Mouse (Mus musculus) neural tube, embryonic 13.5 days (tissue): ENCODE measurements around the gene Capn1. TPM values are rescaled to one million over a fixed set of nuclear protein-coding genes. Genes with fewer than 3 reads are reported as not detected.
A peak's percentile ranks its signal among the peaks of the same experiment; 100 is the strongest.

Experiments used
- ATAC-seq: fragments of 200-750 bp; cut with Nextera tagmentation; 2 replicates; pipeline ENCODE4 v1.8.0; 2017; ENCODE audit warnings: low read depth, mild to moderate bottlenecking, moderate TSS enrichment, moderate library complexity
- H3K27ac ChIP-seq: fragments of 300-500 bp; sonication (generic); replicated peaks from 2 replicates; pipeline ENCODE4 v1.5.1; 2015; ENCODE audit warnings: moderate library complexity, mild to moderate bottlenecking, inconsistent platforms
- H3K27me3 ChIP-seq: fragments of 300-500 bp; sonication (generic); 2 replicates; pipeline ENCODE4 v1.6.1; 2015; ENCODE audit warnings: mild to moderate bottlenecking, inconsistent platforms
- H3K36me3 ChIP-seq: fragments of 300-500 bp; sonication (generic); 2 replicates; pipeline ENCODE4 v1.6.1; 2015; ENCODE audit warnings: mild to moderate bottlenecking, inconsistent platforms
- H3K4me1 ChIP-seq: fragments of 300-500 bp; sonication (generic); replicated peaks from 2 replicates; pipeline ENCODE4 v1.6.1; 2015; ENCODE audit warnings: inconsistent platforms
- H3K4me2 ChIP-seq: fragments of 300-500 bp; sonication (generic); 2 replicates; pipeline ENCODE4 v1.6.1; 2015; ENCODE audit warnings: inconsistent platforms, mild to moderate bottlenecking, moderate library complexity
- H3K4me3 ChIP-seq: fragments of 300-500 bp; sonication (generic); 2 replicates; pipeline ENCODE4 v1.5.1; 2015; ENCODE audit warnings: mild to moderate bottlenecking, inconsistent platforms
- H3K9ac ChIP-seq: fragments of 300-500 bp; sonication (generic); 2 replicates; pipeline ENCODE4 v1.6.1; 2015; ENCODE audit warnings: moderate library complexity, mild to moderate bottlenecking, inconsistent platforms
- H3K9me3 ChIP-seq: fragments of 300-500 bp; sonication (generic); 2 replicates; pipeline ENCODE4 v1.6.1; 2016; ENCODE audit warnings: inconsistent platforms
- WGBS: fragments of 180-500 bp; shearing (Covaris S2); methylation state at CpG from one replicate; pipeline ENCODE4 v1.1.7; 2015; 5-methylcytosine and 5-hydroxymethylcytosine counted together
- polyA plus RNA-seq: library from polyadenylated mRNA; unstranded; fragments of >200 nt; fragmentation: Nextera tagmentation; extraction: Ambion mirVana; gene quantifications from 2 replicates; pipeline ENCODE4 v1.2.1, GENCODE M21; 2015

Capn1 gene
- polyA plus RNA-seq, 1 experiment from 2014 or later = 7.5 TPM

- no peaks in the 10 kb centered on the region for H3K9me3 ChIP-seq
- no peak overlapping the region for H3K27ac ChIP-seq
- H3K4me1 ChIP-seq = no peaks in the 10 kb centered on the region
- H3K36me3 ChIP-seq = no peaks in the 10 kb centered on the region
- H3K27me3 ChIP-seq = no peaks in the 10 kb centered on the region
- H3K9ac ChIP-seq = no peak overlapping the region
- no peak overlapping the region for H3K4me3 ChIP-seq
- 77% methylated on average over 9 of the region's 9 CpGs for WGBS
- no peak for ATAC-seq
- no peak overlapping the region for H3K4me2 ChIP-seq
These were observed 35.2 kb downstream of the Capn1 start for GRCm38 (mm10) chr19:5980477-5980876.

GRCm38 (mm10) chr19:5977717-5978116, 38.0 kb downstream of the Capn1 start:
- Histone ChIP-seq H3K27ac (no peak overlapping the region), H3K4me2 (no peak overlapping the region), H3K4me1 (no peaks in the 10 kb centered on the region), H3K36me3 (no peaks in the 10 kb centered on the region), H3K9me3 (no peaks in the 10 kb centered on the region), H3K9ac (no peak overlapping the region), H3K4me3 (no peak overlapping the region), H3K27me3 (no peaks in the 10 kb centered on the region)
- ATAC-seq = no peak
- WGBS = 85% methylated on average over 3 of the region's 3 CpGs

GRCm38 (mm10) chr19:5975676-5976075, 40.0 kb downstream of the Capn1 start:
- ATAC-seq = no peak
- H3K4me3 ChIP-seq = no peak overlapping the region
- no peak overlapping the region for H3K9ac ChIP-seq
- WGBS = 79% methylated on average over 4 of the region's 4 CpGs
- no peak overlapping the region for H3K4me2 ChIP-seq
- H3K4me1 ChIP-seq = no peaks in the 10 kb centered on the region
- H3K36me3 ChIP-seq = no peaks in the 10 kb centered on the region
- H3K27ac ChIP-seq = no peak overlapping the region
- no peaks in the 10 kb centered on the region for H3K9me3 ChIP-seq
- H3K27me3 ChIP-seq = peaks cover 3% of the 10 kb centered on the region; the same call in 1 of the 2 replicates

GRCm38 (mm10) chr19:5975112-5975511, 40.6 kb downstream of the Capn1 start:
- 83% methylated on average over 4 of the region's 4 CpGs for WGBS

GRCm38 (mm10) chr19:5967664-5968063, 48.0 kb downstream of the Capn1 start:
- H3K27me3 ChIP-seq = peaks cover 3% of the 10 kb centered on the region; the same call in 1 of the 2 replicates
- peaks cover 18% of the 10 kb centered on the region for H3K4me1 ChIP-seq
- no peaks in the 10 kb centered on the region for H3K36me3 ChIP-seq
- no peak overlapping the region for H3K4me2 ChIP-seq
- no peak for ATAC-seq
- no peaks in the 10 kb centered on the region for H3K9me3 ChIP-seq
- WGBS = 91% methylated on average over 10 of the region's 10 CpGs
- no peak overlapping the region for H3K9ac ChIP-seq
- no peak overlapping the region for H3K27ac ChIP-seq
- H3K4me3 ChIP-seq = no peak overlapping the region

More at GRCm38 (mm10) chr19:5975112-5975511, 40.6 kb downstream of the Capn1 start:
- Histone ChIP-seq H3K27ac (no peak overlapping the region), H3K9me3 (no peaks in the 10 kb centered on the region), H3K4me1 (no peaks in the 10 kb centered on the region), H3K36me3 (no peaks in the 10 kb centered on the region), H3K4me3 (no peak overlapping the region), H3K9ac (no peak overlapping the region), H3K27me3 (peaks cover 3% of the 10 kb centered on the region; the same call in 1 of the 2 replicates), H3K4me2 (no peak overlapping the region)
- no peak for ATAC-seq

- 76% methylated on average over 6 of the region's 6 CpGs for WGBS
- Histone ChIP-seq H3K4me3 (no peak overlapping the region), H3K27me3 (peaks cover 3% of the 10 kb centered on the region; the same call in 1 of the 2 replicates), H3K4me1 (peaks cover 22% of the 10 kb centered on the region), H3K4me2 (no peak overlapping the region), H3K27ac (no peak overlapping the region), H3K9ac (peak overlapping the region; percentile 31; the same call in 1 of the 2 replicates), H3K36me3 (no peaks in the 10 kb centered on the region), H3K9me3 (no peaks in the 10 kb centered on the region)
- no peak for ATAC-seq
These were observed 48.9 kb downstream of the Capn1 start for GRCm38 (mm10) chr19:5966786-5967185.

- peaks cover 22% of the 10 kb centered on the region for H3K4me1 ChIP-seq
- no peaks in the 10 kb centered on the region for H3K9me3 ChIP-seq
- WGBS = 96% methylated on average over 2 of the region's 2 CpGs
- ATAC-seq = no peak
- no peak overlapping the region for H3K27ac ChIP-seq
- no peak overlapping the region for H3K4me2 ChIP-seq
- H3K4me3 ChIP-seq = no peak overlapping the region
- no peaks in the 10 kb centered on the region for H3K36me3 ChIP-seq
- no peak overlapping the region for H3K9ac ChIP-seq
- H3K27me3 ChIP-seq = no peaks in the 10 kb centered on the region
These were observed 49.8 kb downstream of the Capn1 start for GRCm38 (mm10) chr19:5965910-5966309.

- peaks cover 22% of the 10 kb centered on the region for H3K4me1 ChIP-seq
- H3K9ac ChIP-seq = no peak overlapping the region
- no peak overlapping the region for H3K4me3 ChIP-seq
- no peak overlapping the region for H3K27ac ChIP-seq
- H3K4me2 ChIP-seq = no peak overlapping the region
- 12% methylated on average over 4 of the region's 4 CpGs for WGBS
- H3K36me3 ChIP-seq = no peaks in the 10 kb centered on the region
- no peaks in the 10 kb centered on the region for H3K9me3 ChIP-seq
- no peak for ATAC-seq
- H3K27me3 ChIP-seq = no peaks in the 10 kb centered on the region
These were observed 50.4 kb downstream of the Capn1 start for GRCm38 (mm10) chr19:5965280-5965679.

GRCm38 (mm10) chr19:5964804-5965203, 50.9 kb downstream of the Capn1 start:
- H3K36me3 ChIP-seq = no peaks in the 10 kb centered on the region
- ATAC-seq = peak; percentile 10; the same call in 1 of the 2 replicates
- no peaks in the 10 kb centered on the region for H3K27me3 ChIP-seq
- WGBS = 90% methylated on average over 2 of the region's 2 CpGs
- H3K4me3 ChIP-seq = peak overlapping the region; percentile 63
- peak overlapping the region; percentile 78; the same call in 1 of the 2 replicates for H3K9ac ChIP-seq
- no peak overlapping the region for H3K27ac ChIP-seq
- H3K4me2 ChIP-seq = peak overlapping the region; percentile 85
- no peaks in the 10 kb centered on the region for H3K9me3 ChIP-seq
- H3K4me1 ChIP-seq = peaks cover 22% of the 10 kb centered on the region

- H3K4me3 ChIP-seq = peak within 1 kb of the TSS; percentile 63
- peaks cover 22% of the 10 kb centered on the region for H3K4me1 ChIP-seq
- no peaks in the 10 kb centered on the region for H3K36me3 ChIP-seq
- peak; percentile 90 for ATAC-seq
- H3K4me2 ChIP-seq = peak within 1 kb of the TSS; percentile 85
- WGBS = under 1% methylated on average over 50 of the region's 50 CpGs
- no peaks in the 10 kb centered on the region for H3K9me3 ChIP-seq
- H3K27me3 ChIP-seq = no peaks in the 10 kb centered on the region
- peak within 1 kb of the TSS; percentile 14 for H3K27ac ChIP-seq
- H3K9ac ChIP-seq = peak within 1 kb of the TSS; percentile 78
These were observed 51.7 kb downstream of the Capn1 start, which contains the start of gene Pola2 for GRCm38 (mm10) chr19:5963883-5964562. TSS of gene Pola2 (minus strand) at chr19:5964202.

GRCm38 (mm10) chr19:5962651-5963050, 53.0 kb downstream of the Capn1 start:
- Histone ChIP-seq H3K9me3 (no peaks in the 10 kb centered on the region), H3K4me2 (peak overlapping the region; percentile 85), H3K27ac (no peak overlapping the region), H3K9ac (0 out of 2 replicates have a peak overlapping the region, but pooled peaks have one; percentile 78), H3K36me3 (peaks cover 9% of the 10 kb centered on the region; the same call in 1 of the 2 replicates), H3K27me3 (no peaks in the 10 kb centered on the region), H3K4me3 (0 out of 2 replicates have a peak overlapping the region, but pooled peaks have one; percentile 63), H3K4me1 (peaks cover 22% of the 10 kb centered on the region)
- no peak for ATAC-seq
- WGBS = 40% methylated on average over 1 of the region's 1 CpGs

GRCm38 (mm10) chr19:5957371-5957770, 58.3 kb downstream of the Capn1 start:
- no peaks in the 10 kb centered on the region for H3K27me3 ChIP-seq
- no peak; the same call in 1 of the 2 replicates for ATAC-seq
- H3K4me3 ChIP-seq = no peak overlapping the region
- peaks cover 29% of the 10 kb centered on the region for H3K36me3 ChIP-seq
- 0 out of 2 replicates have a peak, but pooled peaks cover 1% of the 10 kb centered on the region for H3K4me1 ChIP-seq
- H3K9ac ChIP-seq = no peak overlapping the region
- H3K9me3 ChIP-seq = no peaks in the 10 kb centered on the region
- 93% methylated on average over 5 of the region's 5 CpGs for WGBS
- H3K4me2 ChIP-seq = no peak overlapping the region
- H3K27ac ChIP-seq = no peak overlapping the region
